Mouse (Mus musculus) forebrain, embryonic 12.5 days (tissue): ENCODE data around the gene Tmem131. TPM values are rescaled to one million over a fixed set of nuclear protein-coding genes. Genes with fewer than 3 reads are reported as not detected.

Source experiments
- ATAC-seq: fragments of 200-750 bp; cut with Nextera tagmentation; 2 replicates; pipeline ENCODE4 v1.8.0; 2017; ENCODE audit warnings: moderate TSS enrichment; ENCODE audit not compliant: low FRiP score
- H3K27ac ChIP-seq: fragments of 300-500 bp; sonication (generic); 2 replicates; pipeline ENCODE4 v1.5.1; 2016; ENCODE audit warnings: mild to moderate bottlenecking
- H3K27me3 ChIP-seq: fragments of 300-500 bp; sonication (generic); 2 replicates; pipeline ENCODE4 v1.6.1; 2016; ENCODE audit warnings: mild to moderate bottlenecking
- H3K36me3 ChIP-seq: fragments of 300-500 bp; sonication (generic); replicated peaks from 2 replicates; pipeline ENCODE4 v1.6.1; 2016; ENCODE audit warnings: mild to moderate bottlenecking
- H3K4me1 ChIP-seq: fragments of 300-500 bp; sonication (generic); 2 replicates; pipeline ENCODE4 v1.6.1; 2016
- H3K4me2 ChIP-seq: fragments of 300-500 bp; sonication (generic); 2 replicates; pipeline ENCODE4 v1.6.1; 2016; ENCODE audit warnings: mild to moderate bottlenecking, moderate library complexity
- H3K4me3 ChIP-seq: fragments of 300-500 bp; sonication (generic); replicated peaks from 2 replicates; pipeline ENCODE4 v1.5.1; 2016; ENCODE audit warnings: mild to moderate bottlenecking
- H3K9ac ChIP-seq: fragments of 300-500 bp; sonication (generic); 2 replicates; pipeline ENCODE4 v1.6.1; 2016; ENCODE audit warnings: mild to moderate bottlenecking
- H3K9me3 ChIP-seq: fragments of 300-500 bp; sonication (generic); 2 replicates; pipeline ENCODE4 v1.6.1; 2016
- WGBS: fragments of 180-500 bp; shearing (Covaris S2); methylation state at CpG from one replicate; pipeline ENCODE4 v1.1.7; 2016; 5-methylcytosine and 5-hydroxymethylcytosine counted together
- polyA plus RNA-seq: library from polyadenylated mRNA; unstranded; fragments of >200 nt; fragmentation: Nextera tagmentation; extraction: Ambion mirVana; gene quantifications from 2 replicates; pipeline ENCODE4 v1.2.1, GENCODE M21; 2016

Gene Tmem131
- polyA plus RNA-seq, 1 experiment from 2014 or later, result 20.4 TPM

- no peaks in the 10 kb centered on the region for H3K36me3 ChIP-seq
- H3K9ac ChIP-seq, result no peak overlapping the region
- no peak overlapping the region for H3K27ac ChIP-seq
- H3K9me3 ChIP-seq, result no peaks in the 10 kb centered on the region
- no peak for ATAC-seq
- 0 out of 2 replicates have a peak, but pooled peaks cover 5% of the 10 kb centered on the region for H3K27me3 ChIP-seq
- WGBS, result 41% methylated on average over 15 of the region's 15 CpGs
- no peak overlapping the region for H3K4me3 ChIP-seq
- peaks cover 7% of the 10 kb centered on the region for H3K4me1 ChIP-seq
- H3K4me2 ChIP-seq, result no peak overlapping the region
These were observed 197.0 kb downstream of the Tmem131 start for GRCm38 (mm10) chr1:36746452-36746851.

GRCm38 (mm10) chr1:36745661-36746060 lies 197.8 kb downstream of the Tmem131 start:
- no peak for ATAC-seq
- Histone ChIP-seq H3K27me3 (0 out of 2 replicates have a peak, but pooled peaks cover 5% of the 10 kb centered on the region), H3K27ac (no peak overlapping the region), H3K4me2 (no peak overlapping the region), H3K4me1 (peaks cover 7% of the 10 kb centered on the region), H3K9ac (no peak overlapping the region), H3K9me3 (no peaks in the 10 kb centered on the region), H3K36me3 (no peaks in the 10 kb centered on the region), H3K4me3 (no peak overlapping the region)
- WGBS, result 38% methylated on average over 4 of the region's 4 CpGs

- no peaks in the 10 kb centered on the region for H3K36me3 ChIP-seq
- peak overlapping the region; percentile 30 for H3K4me3 ChIP-seq
- peaks cover 7% of the 10 kb centered on the region for H3K4me1 ChIP-seq
- 30% methylated on average over 17 of the region's 17 CpGs for WGBS
- 0 out of 2 replicates have a peak, but pooled peaks cover 5% of the 10 kb centered on the region for H3K27me3 ChIP-seq
- H3K9me3 ChIP-seq, result no peaks in the 10 kb centered on the region
- ATAC-seq, result peak; percentile 63
- peak overlapping the region; percentile 53 for H3K4me2 ChIP-seq
- H3K27ac ChIP-seq, result no peak overlapping the region
- no peak overlapping the region for H3K9ac ChIP-seq
These were observed 199.1 kb downstream of the Tmem131 start for GRCm38 (mm10) chr1:36744268-36744944.

GRCm38 (mm10) chr1:36743046-36743445 lies 200.4 kb downstream of the Tmem131 start:
- 80% methylated on average over 9 of the region's 9 CpGs for WGBS

More at GRCm38 (mm10) chr1:36743046-36743445, 200.4 kb downstream of the Tmem131 start:
- no peak for ATAC-seq
- Histone ChIP-seq H3K4me1 (peaks cover 7% of the 10 kb centered on the region), H3K4me3 (no peak overlapping the region), H3K27ac (no peak overlapping the region), H3K4me2 (no peak overlapping the region), H3K9me3 (no peaks in the 10 kb centered on the region), H3K36me3 (no peaks in the 10 kb centered on the region), H3K27me3 (0 out of 2 replicates have a peak, but pooled peaks cover 5% of the 10 kb centered on the region), H3K9ac (no peak overlapping the region)

Other genes starting within 250 kb of the Tmem131 start
- gene 4933424G06Rik, start 233.5 kb downstream of the Tmem131 start, polyA plus RNA-seq, result 0.41 TPM in 1 of 2 replicates, not detected in the other
- 102 and 105 TPM in 2 replicates for gene Actr1b, start 229.2 kb downstream of the Tmem131 start, polyA plus RNA-seq
- 0.41 and 0.55 TPM in 2 replicates for gene Zap70, start 181.9 kb downstream of the Tmem131 start, polyA plus RNA-seq
- 0.82 and 1.8 TPM in 2 replicates for gene Vwa3b, start 82.9 kb upstream of the Tmem131 start, polyA plus RNA-seq